Mouse (Mus musculus): ENCODE data around the gene Qsox2. TPM values are rescaled to one million over a fixed set of nuclear protein-coding genes. Genes with fewer than 3 reads are reported as not detected.

Qsox2 gene
- polyA plus RNA-seq, 2 experiments, result 16.1 to 22.4 TPM

DNA sequence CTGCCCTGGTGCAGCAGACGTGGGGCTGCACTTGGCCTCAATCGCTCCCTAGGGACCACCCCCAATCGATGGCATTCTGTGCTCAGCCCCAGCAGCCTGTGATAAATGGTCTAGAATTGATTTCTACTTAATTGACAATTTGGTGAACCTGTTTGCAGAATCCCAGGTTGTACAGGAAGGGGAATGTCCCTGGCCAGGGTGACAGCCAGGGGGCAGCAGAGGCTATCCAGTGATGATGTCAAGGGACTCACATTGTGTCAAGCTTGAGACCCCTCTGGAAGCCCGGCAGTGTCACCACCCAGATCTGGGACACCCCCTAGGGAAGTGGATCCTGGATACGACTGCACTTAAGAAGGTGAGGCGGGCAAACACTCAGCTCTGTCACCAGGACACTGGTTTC, 54.7 kb downstream of the Qsox2 start:
- WGBS, result 12% methylated on average over 6 of the region's 6 CpGs
- H3K9ac ChIP-seq (ENCODE audit: low read depth, low read length, severe bottlenecking), result no peak overlapping the region
- DNase-seq (ENCODE audit: low spot score) (peak; percentile 21), ATAC-seq (ENCODE audit: low FRiP score, low read depth) (no peak)
- no peak overlapping the region for H3K27ac ChIP-seq (replicated peaks; ENCODE audit: low read depth, low read length)
- no peak overlapping the region for H3K4me2 ChIP-seq (replicated peaks; ENCODE audit: low read depth, low read length, severe bottlenecking)
- no peaks in the 10 kb centered on the region for H3K27me3 ChIP-seq (ENCODE audit: control insufficient read depth, insufficient read depth, low read length)
- no peaks in the 10 kb centered on the region for H3K9me3 ChIP-seq (ENCODE audit: control insufficient read depth, low read length)
- H3K36me3 ChIP-seq (ENCODE audit: control insufficient read depth, insufficient read depth, low read length), result no peaks in the 10 kb centered on the region
- no peaks in the 10 kb centered on the region for H3K4me1 ChIP-seq (ENCODE audit: control insufficient read depth, insufficient read depth, low read length)
- H3K4me3 ChIP-seq (replicated peaks; ENCODE audit: low read length), result no peak overlapping the region
- TF ChIP-seq POLR2A (IDR thresholded peaks at IDR 0.05; ENCODE audit: borderline replicate concordance, extremely low read depth, insufficient read depth, insufficient read length), result no peak

DNA sequence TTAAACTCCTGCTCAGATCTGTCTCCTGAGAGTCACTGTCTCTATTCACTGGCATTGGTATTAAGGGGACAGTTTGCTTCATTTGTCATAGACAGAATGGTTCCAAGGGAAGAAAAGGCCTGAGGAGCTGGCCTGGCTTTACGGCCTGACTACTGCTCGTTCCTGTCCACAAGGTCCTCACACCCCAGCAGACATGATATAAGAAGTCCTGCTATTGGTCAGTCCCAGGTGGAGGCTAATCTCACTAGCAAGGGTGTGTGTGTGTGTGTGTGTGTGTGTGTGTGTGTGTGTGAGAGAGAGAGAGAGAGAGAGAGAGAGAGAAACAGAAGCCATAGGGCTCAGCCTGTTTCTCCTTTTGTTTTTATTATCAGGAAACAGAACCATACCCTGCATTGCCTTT, 60.1 kb downstream of the Qsox2 start:
- TF ChIP-seq POLR2A (IDR thresholded peaks at IDR 0.05; ENCODE audit: borderline replicate concordance, extremely low read depth, insufficient read depth, insufficient read length), result no peak
- no peak overlapping the region for H3K4me3 ChIP-seq (replicated peaks; ENCODE audit: low read length)
- ATAC-seq (ENCODE audit: low FRiP score, low read depth) (no peak), DNase-seq (ENCODE audit: low spot score) (no peak)
- no peaks in the 10 kb centered on the region for H3K36me3 ChIP-seq (ENCODE audit: control insufficient read depth, insufficient read depth, low read length)
- no peak overlapping the region for H3K27ac ChIP-seq (replicated peaks; ENCODE audit: low read depth, low read length)
- H3K9ac ChIP-seq (ENCODE audit: low read depth, low read length, severe bottlenecking), result no peak overlapping the region
- WGBS, result 42% methylated on average over 2 of the region's 2 CpGs
- H3K27me3 ChIP-seq (ENCODE audit: control insufficient read depth, insufficient read depth, low read length), result no peaks in the 10 kb centered on the region
- H3K4me1 ChIP-seq (ENCODE audit: control insufficient read depth, insufficient read depth, low read length), result no peaks in the 10 kb centered on the region
- H3K9me3 ChIP-seq (ENCODE audit: control insufficient read depth, low read length), result no peaks in the 10 kb centered on the region
- no peak overlapping the region for H3K4me2 ChIP-seq (replicated peaks; ENCODE audit: low read depth, low read length, severe bottlenecking)

DNA sequence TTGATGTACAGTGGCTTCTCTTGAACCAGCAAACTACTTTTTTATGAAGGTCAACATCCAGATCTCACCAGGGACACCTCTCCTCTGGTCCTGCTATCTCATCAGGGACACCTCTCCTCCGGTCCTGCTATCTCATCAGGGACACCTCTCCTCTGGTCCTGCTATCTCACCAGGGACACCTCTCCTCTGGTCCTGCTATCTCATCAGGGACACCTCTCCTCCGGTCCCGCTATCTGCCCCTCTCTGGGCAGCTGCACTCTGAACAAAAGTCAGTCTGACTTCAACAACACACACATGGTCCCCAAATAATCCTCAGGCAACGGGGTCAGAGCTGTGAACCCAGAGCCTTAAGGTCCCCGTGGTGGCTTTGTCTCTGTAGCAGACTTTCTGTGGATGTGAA, 60.6 kb downstream of the Qsox2 start:
- no peaks in the 10 kb centered on the region for H3K27me3 ChIP-seq (ENCODE audit: control insufficient read depth, insufficient read depth, low read length)
- DNase-seq (ENCODE audit: low spot score) (no peak), ATAC-seq (ENCODE audit: low FRiP score, low read depth) (no peak)
- no peaks in the 10 kb centered on the region for H3K36me3 ChIP-seq (ENCODE audit: control insufficient read depth, insufficient read depth, low read length)
- H3K4me3 ChIP-seq (replicated peaks; ENCODE audit: low read length), result no peak overlapping the region
- H3K4me1 ChIP-seq (ENCODE audit: control insufficient read depth, insufficient read depth, low read length), result no peaks in the 10 kb centered on the region
- TF ChIP-seq POLR2A (IDR thresholded peaks at IDR 0.05; ENCODE audit: borderline replicate concordance, extremely low read depth, insufficient read depth, insufficient read length), result no peak
- no peak overlapping the region for H3K27ac ChIP-seq (replicated peaks; ENCODE audit: low read depth, low read length)
- no peak overlapping the region for H3K9ac ChIP-seq (ENCODE audit: low read depth, low read length, severe bottlenecking)
- no peaks in the 10 kb centered on the region for H3K9me3 ChIP-seq (ENCODE audit: control insufficient read depth, low read length)
- no peak overlapping the region for H3K4me2 ChIP-seq (replicated peaks; ENCODE audit: low read depth, low read length, severe bottlenecking)
- WGBS, result 45% methylated on average over 5 of the region's 5 CpGs

DNA sequence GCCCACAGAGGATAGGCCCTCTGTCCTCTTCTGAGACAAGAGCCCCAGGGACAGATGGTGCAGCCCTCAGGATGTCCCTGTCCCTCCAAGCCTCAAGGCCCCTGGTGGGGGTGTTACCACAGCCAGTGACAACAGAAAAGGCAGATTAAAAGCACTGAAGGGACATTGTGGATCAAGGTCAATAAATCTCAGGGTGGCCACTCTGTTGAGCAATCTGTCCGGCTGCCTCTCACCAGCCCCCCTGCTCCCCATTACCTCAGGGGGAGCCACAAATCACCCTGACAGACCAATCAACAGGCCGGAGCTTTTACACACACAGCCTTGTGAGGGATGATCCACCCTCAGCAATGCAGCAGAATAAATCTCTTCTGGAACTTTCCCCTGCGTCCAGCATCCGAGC, 62.1 kb downstream of the Qsox2 start:
- H3K4me1 ChIP-seq (ENCODE audit: control insufficient read depth, insufficient read depth, low read length), result no peaks in the 10 kb centered on the region
- DNase-seq (ENCODE audit: low spot score) (no peak), ATAC-seq (ENCODE audit: low FRiP score, low read depth) (no peak)
- H3K9ac ChIP-seq (ENCODE audit: low read depth, low read length, severe bottlenecking), result no peak overlapping the region
- no peaks in the 10 kb centered on the region for H3K9me3 ChIP-seq (ENCODE audit: control insufficient read depth, low read length)
- H3K36me3 ChIP-seq (ENCODE audit: control insufficient read depth, insufficient read depth, low read length), result no peaks in the 10 kb centered on the region
- H3K27ac ChIP-seq (replicated peaks; ENCODE audit: low read depth, low read length), result no peak overlapping the region
- no peak overlapping the region for H3K4me3 ChIP-seq (replicated peaks; ENCODE audit: low read length)
- TF ChIP-seq POLR2A (IDR thresholded peaks at IDR 0.05; ENCODE audit: borderline replicate concordance, extremely low read depth, insufficient read depth, insufficient read length), result no peak
- H3K27me3 ChIP-seq (ENCODE audit: control insufficient read depth, insufficient read depth, low read length), result no peaks in the 10 kb centered on the region
- no peak overlapping the region for H3K4me2 ChIP-seq (replicated peaks; ENCODE audit: low read depth, low read length, severe bottlenecking)
- 3% methylated on average over 4 of the region's 4 CpGs for WGBS

DNA sequence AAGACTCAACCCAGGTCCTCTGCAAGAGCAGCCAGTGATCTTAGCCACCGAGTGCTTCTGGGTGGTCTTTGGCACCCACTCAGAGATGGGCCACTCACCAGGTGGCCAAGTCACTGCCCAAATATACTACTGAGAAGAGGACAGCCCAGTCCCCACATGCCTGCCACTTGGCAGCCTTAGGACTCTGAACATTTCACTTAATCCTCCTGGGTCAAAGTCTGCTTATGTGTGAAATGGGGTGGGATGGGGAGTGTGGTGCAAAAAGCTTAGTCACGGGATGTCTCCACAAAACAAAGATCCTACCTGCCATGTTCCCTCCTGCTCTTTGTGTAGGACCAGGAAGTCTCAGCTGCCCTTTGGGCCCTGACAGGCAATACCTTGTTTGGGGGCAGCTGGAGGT, 65.2 kb downstream of the Qsox2 start:
- H3K9ac ChIP-seq (ENCODE audit: low read depth, low read length, severe bottlenecking), result no peak overlapping the region
- no peak overlapping the region for H3K4me3 ChIP-seq (replicated peaks; ENCODE audit: low read length)
- no peak for TF ChIP-seq POLR2A (IDR thresholded peaks at IDR 0.05; ENCODE audit: borderline replicate concordance, extremely low read depth, insufficient read depth, insufficient read length)
- ATAC-seq (ENCODE audit: low FRiP score, low read depth) (no peak), DNase-seq (ENCODE audit: low spot score) (no peak)
- H3K27me3 ChIP-seq (ENCODE audit: control insufficient read depth, insufficient read depth, low read length), result no peaks in the 10 kb centered on the region
- no peak overlapping the region for H3K4me2 ChIP-seq (replicated peaks; ENCODE audit: low read depth, low read length, severe bottlenecking)
- no peaks in the 10 kb centered on the region for H3K4me1 ChIP-seq (ENCODE audit: control insufficient read depth, insufficient read depth, low read length)
- H3K27ac ChIP-seq (replicated peaks; ENCODE audit: low read depth, low read length), result no peak overlapping the region
- no peaks in the 10 kb centered on the region for H3K36me3 ChIP-seq (ENCODE audit: control insufficient read depth, insufficient read depth, low read length)
- no peaks in the 10 kb centered on the region for H3K9me3 ChIP-seq (ENCODE audit: control insufficient read depth, low read length)
- WGBS, result 76% methylated on average over 2 of the region's 2 CpGs

DNA sequence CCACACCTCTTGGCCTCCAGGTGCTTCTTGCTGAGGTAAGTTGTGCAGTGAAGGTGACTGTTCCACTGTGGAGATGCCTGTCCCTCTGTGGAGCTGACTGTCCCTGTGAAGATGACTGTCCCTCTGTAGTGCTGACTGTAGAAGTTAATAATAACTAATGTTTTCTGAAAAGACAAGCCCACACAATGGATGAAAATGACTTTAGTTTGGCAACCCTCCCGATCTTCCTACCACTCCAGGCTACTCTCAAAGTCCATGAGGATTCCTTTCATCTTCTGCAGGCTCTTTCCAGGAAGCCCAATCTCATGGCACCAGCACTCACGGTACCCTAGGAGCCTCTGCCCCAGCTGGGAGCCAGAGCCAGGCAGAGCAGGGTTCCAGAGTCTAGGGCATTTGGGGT, 66.9 kb downstream of the Qsox2 start:
- no peak overlapping the region for H3K9ac ChIP-seq (ENCODE audit: low read depth, low read length, severe bottlenecking)
- H3K4me1 ChIP-seq (ENCODE audit: control insufficient read depth, insufficient read depth, low read length), result no peaks in the 10 kb centered on the region
- no peak for ATAC-seq (ENCODE audit: low FRiP score, low read depth)
- H3K4me2 ChIP-seq (replicated peaks; ENCODE audit: low read depth, low read length, severe bottlenecking), result no peak overlapping the region
- TF ChIP-seq POLR2A (IDR thresholded peaks at IDR 0.05; ENCODE audit: borderline replicate concordance, extremely low read depth, insufficient read depth, insufficient read length), result no peak
- WGBS, result 45% methylated on average over 2 of the region's 2 CpGs
- DNase-seq (ENCODE audit: low spot score), result no peak
- no peaks in the 10 kb centered on the region for H3K9me3 ChIP-seq (ENCODE audit: control insufficient read depth, low read length)
- no peaks in the 10 kb centered on the region for H3K36me3 ChIP-seq (ENCODE audit: control insufficient read depth, insufficient read depth, low read length)
- no peaks in the 10 kb centered on the region for H3K27me3 ChIP-seq (ENCODE audit: control insufficient read depth, insufficient read depth, low read length)
- no peak overlapping the region for H3K4me3 ChIP-seq (replicated peaks; ENCODE audit: low read length)
- no peak overlapping the region for H3K27ac ChIP-seq (replicated peaks; ENCODE audit: low read depth, low read length)
